Mouse (Mus musculus): Measurements from ENCODE around the gene Adamts17. TPM values are rescaled to one million over a fixed set of nuclear protein-coding genes. Genes with fewer than 3 reads are reported as not detected.

Gene Adamts17
- total RNA-seq, 1 experiment from 2014 or later, result 4.8 TPM

DNA sequence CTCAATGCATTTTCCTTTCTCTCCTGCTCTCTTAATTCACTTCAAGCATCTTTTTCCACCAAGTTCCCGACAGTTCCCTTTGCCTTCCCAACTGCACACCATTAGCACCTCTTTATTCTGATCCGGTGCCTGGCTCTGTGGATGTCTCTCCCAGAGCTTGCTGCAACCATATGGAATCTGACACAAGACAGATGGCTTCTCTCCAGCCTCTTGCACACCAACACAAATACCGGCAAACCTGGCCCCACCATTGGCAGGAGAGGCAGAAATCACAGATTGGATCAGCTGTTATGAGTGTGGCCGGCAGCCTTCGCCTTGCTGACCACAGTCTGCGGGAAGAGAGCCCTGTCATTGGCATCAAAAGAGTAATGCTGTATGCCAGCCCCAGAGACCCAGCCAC is 248.2 kb downstream of the Adamts17 start:
- DNase-seq, result no peak

DNA sequence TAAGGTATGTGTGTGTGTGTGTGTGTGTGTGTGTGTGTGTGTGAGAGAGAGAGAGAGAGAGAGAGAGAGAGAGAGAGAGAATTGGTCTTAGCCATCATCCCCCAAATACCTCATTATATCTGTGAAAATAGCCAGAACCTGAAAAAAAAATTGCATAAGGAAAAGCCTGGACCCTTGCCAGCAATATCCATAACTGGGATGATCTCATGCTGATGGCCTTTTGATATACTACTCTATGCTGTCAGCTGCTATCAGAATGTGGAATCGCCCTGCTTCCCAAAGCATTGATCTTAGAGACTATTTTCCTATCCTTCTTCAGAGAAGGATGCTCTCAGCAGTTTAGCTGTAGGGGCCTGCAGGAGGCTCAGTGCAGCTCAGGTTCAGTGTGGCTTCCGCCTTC is 257.6 kb downstream of the Adamts17 start:
- no peak for DNase-seq

DNA sequence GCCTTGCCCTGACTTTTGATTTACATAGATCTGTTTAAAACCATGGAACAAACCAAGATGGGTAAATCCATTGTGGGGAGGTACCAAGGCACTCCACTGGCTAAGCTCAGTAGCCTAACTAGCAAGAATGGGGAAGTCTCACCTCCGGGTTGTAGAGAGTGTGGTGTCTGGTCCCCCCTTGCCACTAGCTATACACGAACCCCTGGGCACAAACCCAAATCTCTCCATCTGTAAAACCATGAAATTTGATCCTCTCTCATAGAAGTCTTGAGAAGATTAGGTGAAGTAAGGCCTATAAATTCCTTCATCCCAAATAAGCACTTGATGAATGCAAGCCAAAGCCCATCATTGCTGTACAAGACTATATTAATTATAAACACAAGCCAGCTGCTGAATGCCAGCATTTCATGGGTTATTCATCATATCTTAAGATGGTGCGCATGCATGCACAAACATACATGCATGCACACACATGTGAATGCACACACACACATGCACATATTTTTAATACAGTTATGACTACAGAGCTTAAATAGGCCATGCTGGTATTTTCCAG is 262.0 kb downstream of the Adamts17 start:
- DNase-seq, result no peak

DNA sequence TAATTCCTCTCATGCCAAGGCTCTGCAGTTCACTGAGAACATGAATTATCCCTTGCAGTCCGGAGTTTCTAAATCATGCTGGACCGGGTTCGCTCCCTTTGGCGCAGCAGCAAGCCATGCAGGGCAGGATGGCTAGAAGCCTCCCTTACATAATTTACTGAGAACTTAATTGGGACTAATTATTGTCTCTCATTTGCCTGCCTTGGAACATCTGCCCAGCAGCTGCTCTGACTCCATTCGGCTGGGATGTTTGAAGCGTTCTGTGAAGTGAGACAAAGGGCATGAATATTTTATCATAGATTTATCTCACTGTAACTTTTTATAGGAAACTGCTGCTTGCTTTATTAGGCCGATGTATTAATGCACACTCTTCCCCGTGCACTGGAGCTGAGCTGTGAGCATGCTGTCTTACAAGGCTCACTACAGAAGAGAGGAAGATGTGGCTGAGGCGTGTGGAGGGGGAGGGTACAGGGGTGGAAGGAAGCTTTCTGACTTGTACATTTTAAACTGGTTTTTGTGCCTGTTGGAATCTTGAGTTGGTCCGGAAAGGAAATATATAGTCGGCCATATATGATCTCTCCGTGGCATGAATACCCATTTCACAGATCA is 271.1 kb downstream of the Adamts17 start:
- DNase-seq, result no peak

DNA sequence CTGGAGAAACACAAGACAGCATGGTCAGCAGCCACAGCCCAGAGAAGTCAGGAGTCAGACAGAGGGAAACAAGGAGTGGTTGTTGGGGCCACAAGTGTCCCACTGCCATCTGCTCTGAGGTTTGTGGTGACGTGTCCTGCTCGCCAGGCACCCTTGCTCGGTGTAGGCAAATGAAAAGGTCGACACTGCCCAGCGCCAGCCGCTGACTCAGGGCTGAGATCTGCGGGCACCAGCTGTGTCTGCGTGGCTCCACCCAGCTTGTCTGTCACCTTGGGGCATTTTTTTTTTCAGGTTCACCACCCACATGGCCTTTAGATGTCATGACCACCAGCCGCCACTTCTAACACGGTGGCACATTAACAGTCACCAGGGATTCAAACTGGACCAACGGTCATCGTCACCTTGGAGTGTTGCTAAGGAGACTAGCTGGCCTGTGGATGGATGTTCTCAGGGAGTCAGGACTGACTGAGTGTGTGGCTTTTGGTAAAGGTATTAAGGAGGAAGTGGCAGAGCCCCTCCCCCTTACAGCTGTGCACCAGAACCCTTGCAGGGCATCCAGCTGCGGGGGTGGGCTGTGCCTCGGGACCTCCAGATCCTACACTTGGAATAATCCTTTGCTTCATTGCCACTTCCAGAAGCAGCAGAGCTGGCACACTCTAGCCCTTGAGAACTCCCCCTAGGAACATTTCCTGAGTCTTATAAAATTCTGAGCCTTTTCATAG is 273.1 kb downstream of the Adamts17 start:
- DNase-seq, result peak; percentile 79

DNA sequence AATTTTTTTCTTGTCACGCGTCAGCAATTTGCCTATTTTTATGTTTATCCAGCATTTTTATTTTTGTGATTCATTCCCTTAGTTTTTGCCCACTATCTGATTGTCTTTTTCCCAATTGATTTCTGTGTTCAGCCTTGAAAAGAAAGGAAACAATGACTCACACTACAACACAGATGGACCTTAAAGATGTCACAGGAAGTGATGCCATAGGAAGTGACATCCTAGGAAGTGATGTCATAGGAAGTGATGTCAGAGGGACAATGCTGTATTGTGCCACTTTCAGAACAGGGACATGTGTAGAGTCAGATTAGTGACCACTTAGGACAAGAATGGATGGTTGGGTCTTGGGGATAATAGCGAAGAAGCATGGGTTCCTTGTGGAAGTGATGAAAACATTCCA is 274.5 kb downstream of the Adamts17 start:
- no peak for DNase-seq

DNA sequence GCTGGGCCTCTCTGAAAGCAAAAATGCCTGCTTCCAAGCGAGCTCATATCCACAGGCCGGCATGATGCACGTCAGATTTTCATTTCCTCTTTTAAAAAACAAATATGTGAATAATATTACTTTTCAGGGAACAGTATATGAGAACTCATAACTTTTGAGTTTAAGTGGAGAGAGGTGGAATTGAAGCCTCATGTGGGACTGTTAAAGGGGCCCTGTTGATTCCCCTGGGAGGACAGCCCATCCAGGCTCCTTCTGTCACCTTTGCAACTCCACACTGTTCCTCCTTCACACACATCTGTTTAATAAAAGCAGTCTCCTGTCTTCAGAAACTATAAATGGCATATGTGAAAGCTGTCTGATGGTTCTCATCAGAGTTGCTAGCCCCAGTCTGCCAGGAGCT is 275.5 kb downstream of the Adamts17 start:
- no peak for DNase-seq

DNA sequence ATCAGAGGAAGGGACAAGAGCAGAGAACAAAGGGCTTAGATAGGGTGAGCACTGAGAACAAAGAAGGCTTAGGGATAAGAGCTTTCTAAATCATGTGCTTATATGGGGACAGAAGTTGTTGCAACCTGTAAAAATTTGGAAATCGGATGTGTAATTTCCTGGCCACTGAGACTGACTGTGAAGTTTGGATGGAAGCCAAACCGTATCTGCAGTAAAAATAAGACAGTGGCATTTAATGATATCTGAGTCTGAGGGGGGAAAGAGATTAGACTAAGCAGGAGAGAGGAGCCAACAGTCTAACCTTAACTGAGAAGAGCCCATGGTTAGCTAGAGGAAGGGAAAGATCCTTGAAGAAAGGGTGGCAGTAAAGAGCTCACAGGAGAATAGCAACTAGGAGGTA is 295.6 kb downstream of the Adamts17 start:
- DNase-seq, result no peak

DNA sequence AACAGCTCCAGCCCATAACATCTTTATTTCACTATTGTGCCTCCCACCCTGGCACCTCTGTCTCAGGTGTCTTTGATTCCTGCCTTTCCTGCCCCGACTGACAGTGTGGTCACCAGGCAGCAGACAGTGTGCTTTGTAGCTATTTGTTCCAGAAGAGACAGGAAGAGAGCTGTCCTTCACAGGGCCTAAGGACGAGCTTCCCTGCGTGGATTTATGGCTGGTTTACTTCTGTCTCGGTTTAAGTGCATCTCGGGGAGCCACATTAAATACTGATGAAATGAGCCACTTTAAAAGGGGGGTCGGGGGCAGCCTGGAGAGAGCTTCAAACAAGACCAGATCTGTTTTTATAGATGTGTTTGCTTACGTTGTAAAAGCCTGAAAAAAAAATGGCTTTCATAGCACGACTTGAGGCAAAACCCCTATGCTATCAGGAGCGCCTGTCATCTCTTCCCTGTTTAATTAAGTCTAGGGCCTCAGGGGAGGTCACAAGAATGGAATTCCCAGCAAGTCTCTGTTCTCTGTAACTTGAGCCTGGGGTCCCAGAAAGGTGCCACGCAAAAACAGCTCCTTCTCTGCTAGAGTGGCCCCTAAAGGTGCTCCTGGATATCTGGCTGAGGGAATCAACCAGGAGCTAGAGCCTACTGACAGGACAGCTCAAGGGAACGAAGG is 302.9 kb downstream of the Adamts17 start:
- no peak for DNase-seq

DNA sequence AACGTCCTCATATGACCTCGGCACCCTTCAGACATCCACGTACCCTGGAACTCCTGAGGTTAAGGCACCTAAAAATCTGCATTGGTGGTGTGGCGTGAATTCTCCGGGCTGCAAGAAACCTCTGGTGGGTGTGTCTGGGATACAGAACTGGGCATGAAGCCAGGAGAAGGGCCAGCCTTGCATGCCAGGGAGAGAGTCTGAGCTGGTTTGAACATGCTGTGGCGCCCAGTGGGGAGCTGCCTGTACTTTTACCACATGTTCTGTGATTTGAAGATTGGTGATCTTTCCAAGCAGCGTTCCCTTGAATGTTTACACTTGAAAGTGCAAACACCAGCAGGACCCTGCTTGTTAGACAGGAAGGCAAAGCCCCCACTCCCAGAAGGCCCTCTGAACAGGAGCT is 306.2 kb downstream of the Adamts17 start:
- peak; percentile 70 for DNase-seq

DNA sequence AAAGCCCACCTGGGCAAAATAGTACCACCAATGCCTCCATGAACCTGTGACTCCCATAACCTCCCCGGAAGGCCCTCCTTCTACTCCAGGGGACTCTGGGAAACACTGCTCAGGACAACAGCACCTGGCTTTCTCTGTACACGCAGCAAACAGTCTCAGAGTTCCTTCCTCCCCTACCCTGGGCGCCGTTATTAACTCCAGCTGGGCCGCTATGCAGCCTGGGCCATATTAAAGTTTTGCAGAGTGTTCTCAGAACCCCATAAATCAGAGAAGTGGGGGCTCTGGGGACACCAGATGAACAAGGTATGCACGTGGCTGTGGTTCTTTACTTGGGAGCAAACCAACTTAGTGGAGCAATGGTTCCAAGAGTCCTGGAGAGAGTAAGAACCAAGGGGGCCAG is 306.6 kb downstream of the Adamts17 start:
- DNase-seq, result no peak

DNA sequence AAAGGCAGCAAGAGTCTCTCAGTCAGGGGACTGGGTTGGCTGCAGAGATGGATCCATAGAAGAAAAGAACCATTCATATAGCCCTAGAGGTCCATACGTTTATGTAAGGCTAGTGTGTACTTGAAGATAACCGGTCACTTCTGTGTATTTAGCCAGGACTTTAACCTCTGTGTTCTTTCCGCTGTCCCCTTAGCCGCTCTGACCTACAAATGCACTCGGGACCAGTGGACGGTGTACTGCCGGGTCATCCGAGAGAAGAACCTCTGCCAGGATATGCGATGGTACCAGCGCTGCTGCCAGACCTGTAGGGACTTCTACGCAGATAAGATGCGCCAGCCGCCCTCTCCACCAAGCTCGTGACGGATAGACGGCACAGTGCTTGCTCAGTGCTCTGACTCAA is 310.2 kb downstream of the Adamts17 start:
- no peak for DNase-seq

DNA sequence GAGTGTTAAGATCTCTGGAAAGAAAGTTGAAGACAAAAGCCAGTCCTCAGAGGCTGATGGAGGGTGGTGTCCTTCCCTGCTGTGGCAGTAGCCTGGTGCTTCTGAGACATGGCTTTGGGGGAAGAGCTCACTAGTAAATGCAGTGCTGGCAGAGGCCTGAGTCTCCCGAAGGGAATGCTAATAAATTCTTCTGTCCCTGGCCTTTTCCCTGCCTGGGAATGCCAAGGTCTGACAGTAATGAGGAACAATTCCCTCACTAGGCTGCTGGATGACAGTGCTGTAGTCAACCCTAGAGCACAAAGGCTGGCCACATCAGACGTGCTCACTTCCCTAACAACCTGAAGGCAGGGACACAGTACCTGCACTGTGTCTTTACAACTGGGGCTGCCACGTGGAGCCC is 313.1 kb downstream of the Adamts17 start:
- DNase-seq, result peak; percentile 70

DNA sequence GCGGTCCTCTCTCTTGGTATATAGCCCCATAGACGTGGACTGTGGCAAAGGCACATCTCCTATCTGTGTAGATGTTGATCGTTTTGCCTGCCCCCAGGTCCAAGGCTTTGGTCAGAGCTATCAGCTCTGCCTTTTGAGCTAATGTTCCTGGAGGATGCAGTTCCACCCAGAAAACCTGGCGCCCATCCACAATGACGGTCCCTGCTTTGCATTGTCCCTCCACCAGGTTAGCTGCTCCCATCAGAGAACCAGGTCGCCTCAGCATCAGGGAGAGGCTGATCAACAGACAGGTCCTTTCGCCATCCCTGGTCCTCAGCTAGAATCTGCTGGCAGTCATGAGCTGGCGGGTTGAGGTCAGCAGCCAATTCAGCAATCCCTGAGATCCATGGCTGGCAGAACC is 322.6 kb downstream of the Adamts17 start:
- DNase-seq, result no peak

DNA sequence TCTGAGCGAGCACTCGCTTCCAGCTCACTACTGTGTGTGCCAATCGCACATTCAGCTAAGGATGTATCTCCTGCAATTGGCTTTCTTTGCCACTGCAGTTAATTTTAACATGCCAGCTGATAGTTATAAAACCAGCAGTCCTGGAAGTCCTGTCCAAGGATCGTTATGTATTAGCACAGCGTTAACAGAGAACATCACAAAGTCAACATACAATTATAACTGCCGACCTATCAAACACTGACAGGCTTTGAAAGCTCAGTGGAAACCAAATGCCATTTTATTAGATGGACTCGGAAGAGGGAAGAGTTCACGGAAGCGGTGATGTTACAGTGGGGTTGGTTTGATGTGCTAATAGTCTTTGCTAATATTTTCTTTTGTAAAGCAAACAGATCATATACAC is 328.8 kb downstream of the Adamts17 start:
- DNase-seq, result no peak

DNA sequence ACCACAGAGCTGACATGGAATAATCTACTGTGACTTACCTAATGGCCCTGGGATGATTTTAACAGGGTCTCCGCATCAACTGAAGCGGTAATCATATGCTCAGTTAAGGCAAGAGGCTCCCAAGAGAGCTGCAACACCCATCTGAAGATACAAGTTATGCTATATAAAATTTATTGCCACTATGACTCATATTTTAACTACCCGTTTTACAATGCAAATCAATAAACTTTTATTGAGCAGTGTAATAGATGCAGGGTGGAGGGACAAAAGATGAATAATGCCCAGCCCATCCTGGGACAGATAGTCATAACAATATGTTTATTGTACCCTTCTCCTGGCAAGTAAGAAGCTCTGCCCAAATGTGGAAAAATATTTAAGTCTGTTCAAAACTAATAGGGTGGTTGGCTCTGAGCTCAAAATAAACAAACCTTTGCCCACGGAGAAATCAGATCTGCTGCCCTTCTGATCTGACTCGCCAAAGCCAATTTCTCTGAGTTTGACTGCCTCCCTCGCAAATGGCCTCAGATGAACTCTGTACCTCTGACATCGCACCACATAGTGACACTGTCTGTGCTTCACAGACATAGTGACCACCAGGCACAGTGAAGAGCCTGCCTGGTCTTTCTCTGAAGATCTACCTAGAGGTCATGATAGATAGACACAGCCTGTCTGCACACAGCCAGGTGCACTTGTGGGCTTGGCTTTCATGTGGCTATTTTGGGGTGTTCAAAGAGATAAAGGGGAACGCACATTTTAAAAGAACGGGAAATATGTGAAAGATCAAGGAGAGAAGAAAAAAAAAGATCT is 329.4 kb downstream of the Adamts17 start:
- no peak for DNase-seq

DNA sequence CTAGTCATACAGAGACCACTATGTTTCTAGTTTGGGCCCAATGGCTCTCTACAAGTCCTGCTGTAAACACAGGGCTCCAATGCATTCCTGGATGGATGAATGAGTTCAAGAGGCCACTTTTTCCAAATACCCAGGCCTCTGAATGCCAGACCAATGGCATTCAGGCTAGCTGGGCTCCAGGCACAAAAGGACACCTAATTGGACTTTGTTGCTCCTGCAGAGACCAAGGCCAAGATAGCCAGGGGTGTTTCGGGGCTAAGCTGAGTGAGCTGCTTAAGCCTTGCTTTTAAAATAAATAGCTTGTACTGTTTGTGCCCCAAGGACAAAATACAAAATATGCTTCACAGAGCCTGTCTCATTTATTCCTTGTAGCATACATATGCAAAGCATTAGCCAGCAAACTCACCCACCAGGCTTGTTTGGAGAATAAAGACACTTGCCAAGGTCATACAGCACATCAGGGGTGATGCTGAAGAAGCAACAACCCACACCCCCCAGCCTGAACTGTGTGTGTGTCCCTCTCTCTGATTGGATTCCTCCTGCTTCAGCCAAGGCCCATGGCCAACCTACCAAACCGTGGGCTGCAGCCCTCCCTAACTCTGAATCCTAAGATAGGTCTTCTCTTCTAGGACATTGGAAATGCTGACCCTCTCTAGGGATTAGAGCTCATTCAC is 334.1 kb downstream of the Adamts17 start:
- peak; percentile 27 for DNase-seq

DNA sequence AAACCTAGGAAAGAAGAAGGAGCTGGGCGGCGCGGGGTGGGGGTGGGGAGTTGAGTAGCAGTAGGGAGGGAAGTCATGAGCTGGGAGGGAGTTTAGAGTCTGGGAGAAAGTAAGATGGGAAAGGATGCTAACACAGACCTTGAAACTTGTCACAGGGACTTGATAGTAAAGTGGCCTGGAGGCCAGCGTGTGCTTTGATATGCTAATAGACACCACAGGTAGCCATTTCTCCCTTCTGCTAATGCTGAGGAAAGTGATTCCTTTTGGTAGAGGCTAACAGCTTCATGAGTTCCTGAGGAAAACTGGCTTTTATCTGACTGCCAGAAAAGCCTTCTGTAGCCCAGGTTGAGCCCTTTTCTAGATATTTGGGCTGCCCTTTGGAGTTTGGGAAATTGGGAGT is 344.3 kb downstream of the Adamts17 start:
- no peak for DNase-seq

DNA sequence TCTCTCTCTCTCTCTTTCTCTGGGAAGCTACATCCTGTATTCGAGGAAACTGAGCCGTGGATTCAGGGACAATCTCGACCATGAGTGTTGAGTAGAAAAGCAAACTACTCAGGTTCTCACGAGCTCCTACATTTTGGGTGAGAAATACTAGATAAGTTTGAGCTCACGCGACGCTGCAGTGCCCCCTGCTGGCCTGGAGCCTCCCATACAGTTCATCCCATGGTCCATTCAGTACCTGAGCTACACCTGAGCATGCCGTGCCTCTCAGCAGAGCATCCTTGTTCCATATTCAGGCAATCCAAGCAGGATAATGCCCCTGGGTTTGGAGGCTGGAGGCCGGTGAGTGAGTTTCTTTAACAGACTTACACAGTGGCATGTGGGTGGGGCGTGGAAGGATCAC is 359.9 kb downstream of the Adamts17 start:
- peak; percentile 83 for DNase-seq

Data from adrenal gland, postnatal 14 days (tissue).